Mouse (Mus musculus): ENCODE data around the gene Dnmt3b. TPM values are rescaled to one million over a fixed set of nuclear protein-coding genes. Genes with fewer than 3 reads are reported as not detected.

Dnmt3b gene
- polyA plus RNA-seq, 1 experiment, result 1.3 TPM

GRCm38 (mm10) chr2:153618439-153618838 is 30.8 kb upstream of the Dnmt3b start:
- no peak for DNase-seq
- TF ChIP-seq CTCF (conservative IDR thresholded peaks at IDR 0.05; ENCODE audit: insufficient read depth, insufficient read length, low read depth, low read length), result no peak
- no peak for TF ChIP-seq POLR2A (IDR thresholded peaks at IDR 0.05; ENCODE audit: low read depth, low read length)
- H3K4me3 ChIP-seq (ENCODE audit: insufficient read depth, low read depth, low read length), result no peak overlapping the region
- no peak overlapping the region for H3K27ac ChIP-seq (ENCODE audit: insufficient read depth, low read depth, low read length)
- peaks cover 5% of the 10 kb centered on the region for H3K36me3 ChIP-seq (ENCODE audit: control insufficient read depth, insufficient read depth, low read length)
- no peaks in the 10 kb centered on the region for H3K4me1 ChIP-seq (ENCODE audit: control insufficient read depth, insufficient read depth, low read length)
- WGBS, result 92% methylated on average over 6 of the region's 6 CpGs
- H3K27me3 ChIP-seq (replicated peaks; ENCODE audit: control insufficient read depth, insufficient read depth, low read length), result no peaks in the 10 kb centered on the region

GRCm38 (mm10) chr2:153618889-153619288 is 30.4 kb upstream of the Dnmt3b start:
- H3K27me3 ChIP-seq (replicated peaks; ENCODE audit: control insufficient read depth, insufficient read depth, low read length), result no peaks in the 10 kb centered on the region
- H3K4me3 ChIP-seq (ENCODE audit: insufficient read depth, low read depth, low read length), result no peak overlapping the region
- 80% methylated on average over 10 of the region's 10 CpGs for WGBS
- no peak for DNase-seq
- no peak for TF ChIP-seq CTCF (conservative IDR thresholded peaks at IDR 0.05; ENCODE audit: insufficient read depth, insufficient read length, low read depth, low read length)
- peaks cover 5% of the 10 kb centered on the region for H3K36me3 ChIP-seq (ENCODE audit: control insufficient read depth, insufficient read depth, low read length)
- no peaks in the 10 kb centered on the region for H3K4me1 ChIP-seq (ENCODE audit: control insufficient read depth, insufficient read depth, low read length)
- no peak overlapping the region for H3K27ac ChIP-seq (ENCODE audit: insufficient read depth, low read depth, low read length)

GRCm38 (mm10) chr2:153622449-153622848 is 26.8 kb upstream of the Dnmt3b start:
- WGBS, result 75% methylated on average over 10 of the region's 10 CpGs
- H3K27me3 ChIP-seq (replicated peaks; ENCODE audit: control insufficient read depth, insufficient read depth, low read length), result no peaks in the 10 kb centered on the region
- H3K36me3 ChIP-seq (ENCODE audit: control insufficient read depth, insufficient read depth, low read length), result peaks cover 5% of the 10 kb centered on the region
- no peak overlapping the region for H3K4me3 ChIP-seq (ENCODE audit: insufficient read depth, low read depth, low read length)
- H3K4me1 ChIP-seq (ENCODE audit: control insufficient read depth, insufficient read depth, low read length), result no peaks in the 10 kb centered on the region
- H3K27ac ChIP-seq (ENCODE audit: insufficient read depth, low read depth, low read length), result no peak overlapping the region
- TF ChIP-seq POLR2A (IDR thresholded peaks at IDR 0.05; ENCODE audit: low read depth, low read length), result no peak
- no peak for TF ChIP-seq CTCF (conservative IDR thresholded peaks at IDR 0.05; ENCODE audit: insufficient read depth, insufficient read length, low read depth, low read length)
- DNase-seq, result no peak

GRCm38 (mm10) chr2:153630950-153631349 is 18.3 kb upstream of the Dnmt3b start:
- no peak for DNase-seq

GRCm38 (mm10) chr2:153631976-153632870 is 17.0 kb upstream of the Dnmt3b start, which contains the start of gene Commd7:
Gene Commd7 (minus strand): TSS chr2:153632781.
- WGBS, result 3% methylated on average over 53 of the region's 53 CpGs

More at GRCm38 (mm10) chr2:153630950-153631349, 18.3 kb upstream of the Dnmt3b start:
- WGBS, result 89% methylated on average over 3 of the region's 3 CpGs
- no peaks in the 10 kb centered on the region for H3K27me3 ChIP-seq (replicated peaks; ENCODE audit: control insufficient read depth, insufficient read depth, low read length)
- no peak overlapping the region for H3K4me3 ChIP-seq (ENCODE audit: insufficient read depth, low read depth, low read length)
- no peak overlapping the region for H3K27ac ChIP-seq (ENCODE audit: insufficient read depth, low read depth, low read length)
- TF ChIP-seq POLR2A (IDR thresholded peaks at IDR 0.05; ENCODE audit: low read depth, low read length), result no peak
- TF ChIP-seq CTCF (conservative IDR thresholded peaks at IDR 0.05; ENCODE audit: insufficient read depth, insufficient read length, low read depth, low read length), result no peak
- H3K4me1 ChIP-seq (ENCODE audit: control insufficient read depth, insufficient read depth, low read length), result peaks cover 5% of the 10 kb centered on the region; the same call in 1 of the 2 replicates
- H3K36me3 ChIP-seq (ENCODE audit: control insufficient read depth, insufficient read depth, low read length), result no peaks in the 10 kb centered on the region

GRCm38 (mm10) chr2:153632871-153633226 is 16.4 kb upstream of the Dnmt3b start:
- H3K36me3 ChIP-seq (ENCODE audit: control insufficient read depth, insufficient read depth, low read length), result no peaks in the 10 kb centered on the region
- peak overlapping the region; percentile 56; the same call in 1 of the 2 replicates for H3K27ac ChIP-seq (ENCODE audit: insufficient read depth, low read depth, low read length)
- no peaks in the 10 kb centered on the region for H3K27me3 ChIP-seq (replicated peaks; ENCODE audit: control insufficient read depth, insufficient read depth, low read length)
- TF ChIP-seq CTCF (conservative IDR thresholded peaks at IDR 0.05; ENCODE audit: insufficient read depth, insufficient read length, low read depth, low read length) (no peak), POLR2A (IDR thresholded peaks at IDR 0.05; ENCODE audit: low read depth, low read length) (no peak)
- DNase-seq, result no peak
- H3K4me1 ChIP-seq (ENCODE audit: control insufficient read depth, insufficient read depth, low read length), result peaks cover 5% of the 10 kb centered on the region; the same call in 1 of the 2 replicates
- H3K4me3 ChIP-seq (ENCODE audit: insufficient read depth, low read depth, low read length), result peak overlapping the region; percentile 88
- WGBS, result 12% methylated on average over 2 of the region's 2 CpGs

More at GRCm38 (mm10) chr2:153631976-153632870, 17.0 kb upstream of the Dnmt3b start, which contains the start of gene Commd7:
- Histone ChIP-seq H3K4me3 (ENCODE audit: insufficient read depth, low read depth, low read length) (peak within 1 kb of the TSS; percentile 88), H3K27me3 (replicated peaks; ENCODE audit: control insufficient read depth, insufficient read depth, low read length) (no peaks in the 10 kb centered on the region), H3K4me1 (ENCODE audit: control insufficient read depth, insufficient read depth, low read length) (peaks cover 5% of the 10 kb centered on the region; the same call in 1 of the 2 replicates), H3K27ac (ENCODE audit: insufficient read depth, low read depth, low read length) (peak within 1 kb of the TSS; percentile 56; the same call in 1 of the 2 replicates), H3K36me3 (ENCODE audit: control insufficient read depth, insufficient read depth, low read length) (no peaks in the 10 kb centered on the region)
- TF ChIP-seq POLR2A (IDR thresholded peaks at IDR 0.05; ENCODE audit: low read depth, low read length) (peak; percentile 35), CTCF (conservative IDR thresholded peaks at IDR 0.05; ENCODE audit: insufficient read depth, insufficient read length, low read depth, low read length) (no peak)
- DNase-seq, result peak; percentile 92

- no peaks in the 10 kb centered on the region for H3K27me3 ChIP-seq (replicated peaks; ENCODE audit: control insufficient read depth, insufficient read depth, low read length)
- TF ChIP-seq POLR2A (IDR thresholded peaks at IDR 0.05; ENCODE audit: low read depth, low read length), result no peak
- no peak for TF ChIP-seq CTCF (conservative IDR thresholded peaks at IDR 0.05; ENCODE audit: insufficient read depth, insufficient read length, low read depth, low read length)
- WGBS, result 87% methylated on average over 5 of the region's 5 CpGs
- no peak overlapping the region for H3K27ac ChIP-seq (ENCODE audit: insufficient read depth, low read depth, low read length)
- peaks cover 5% of the 10 kb centered on the region; the same call in 1 of the 2 replicates for H3K4me1 ChIP-seq (ENCODE audit: control insufficient read depth, insufficient read depth, low read length)
- no peak for DNase-seq
- no peaks in the 10 kb centered on the region for H3K36me3 ChIP-seq (ENCODE audit: control insufficient read depth, insufficient read depth, low read length)
- H3K4me3 ChIP-seq (ENCODE audit: insufficient read depth, low read depth, low read length), result no peak overlapping the region
Measured at GRCm38 (mm10) chr2:153633259-153633658, 16.0 kb upstream of the Dnmt3b start.
